Mouse (Mus musculus) limb, embryonic 15.5 days (tissue): Measurements from ENCODE around the gene Best1. TPM values are rescaled to one million over a fixed set of nuclear protein-coding genes. Genes with fewer than 3 reads are reported as not detected.

Experiments
- ATAC-seq: fragments of 200-750 bp; cut with Nextera tagmentation; 2 replicates; pipeline ENCODE4 v1.8.0; 2017; ENCODE audit warnings: low read depth, moderate TSS enrichment; ENCODE audit not compliant: insufficient number of reproducible peaks, low FRiP score, low TSS enrichment
- H3K27ac ChIP-seq: fragments of 300-500 bp; sonication (generic); 2 replicates; pipeline ENCODE4 v1.5.1; 2015; ENCODE audit warnings: moderate library complexity, mild to moderate bottlenecking, inconsistent platforms
- H3K27me3 ChIP-seq: fragments of 300-500 bp; sonication (generic); 2 replicates; pipeline ENCODE4 v1.6.1; 2015; ENCODE audit warnings: inconsistent platforms
- H3K36me3 ChIP-seq: fragments of 300-500 bp; sonication (generic); 2 replicates; pipeline ENCODE4 v1.6.1; 2015; ENCODE audit warnings: inconsistent platforms
- H3K4me1 ChIP-seq: fragments of 300-500 bp; sonication (generic); 2 replicates; pipeline ENCODE4 v1.6.1; 2015; ENCODE audit warnings: inconsistent platforms
- H3K4me2 ChIP-seq: fragments of 300-500 bp; sonication (generic); 2 replicates; pipeline ENCODE4 v1.6.1; 2015; ENCODE audit warnings: mild to moderate bottlenecking, inconsistent platforms
- H3K4me3 ChIP-seq: fragments of 300-500 bp; sonication (generic); 2 replicates; pipeline ENCODE4 v1.5.1; 2015; ENCODE audit warnings: mild to moderate bottlenecking, inconsistent platforms
- H3K9ac ChIP-seq: fragments of 300-500 bp; sonication (generic); 2 replicates; pipeline ENCODE4 v1.6.1; 2015; ENCODE audit warnings: inconsistent platforms
- H3K9me3 ChIP-seq: fragments of 300-500 bp; sonication (generic); 2 replicates; pipeline ENCODE4 v1.6.1; 2016; ENCODE audit warnings: inconsistent platforms
- WGBS: fragments of 180-500 bp; shearing (Covaris S2); methylation state at CpG from one replicate; pipeline ENCODE4 v1.1.7; 2015; 5-methylcytosine and 5-hydroxymethylcytosine counted together
- polyA plus RNA-seq: library from polyadenylated mRNA; unstranded; fragments of >200 nt; fragmentation: Nextera tagmentation; extraction: Ambion mirVana; gene quantifications from 2 replicates; pipeline ENCODE4 v1.2.1, GENCODE M21; 2015

Gene Best1
- polyA plus RNA-seq, 1 experiment from 2014 or later: 1.9 TPM

- no peak for ATAC-seq
- Histone ChIP-seq H3K9me3 (no peaks in the 10 kb centered on the region), H3K4me3 (no peak overlapping the region), H3K36me3 (no peaks in the 10 kb centered on the region), H3K4me2 (no peak overlapping the region), H3K4me1 (peaks cover 11% of the 10 kb centered on the region; the same call in 1 of the 2 replicates), H3K27me3 (no peaks in the 10 kb centered on the region), H3K9ac (no peak overlapping the region), H3K27ac (no peak overlapping the region)
- 64% methylated on average over 3 of the region's 3 CpGs for WGBS
Observed at GRCm38 (mm10) chr19:9946986-9947385, 54.4 kb downstream of the Best1 start.

GRCm38 (mm10) chr19:9945800-9946564 is 55.5 kb downstream of the Best1 start:
- no peaks in the 10 kb centered on the region for H3K9me3 ChIP-seq
- no peaks in the 10 kb centered on the region for H3K36me3 ChIP-seq
- no peaks in the 10 kb centered on the region for H3K27me3 ChIP-seq
- H3K27ac ChIP-seq: no peak overlapping the region
- no peak overlapping the region for H3K9ac ChIP-seq
- 84% methylated on average over 8 of the region's 8 CpGs for WGBS
- ATAC-seq: no peak
- no peak overlapping the region for H3K4me2 ChIP-seq
- H3K4me1 ChIP-seq: peaks cover 11% of the 10 kb centered on the region; the same call in 1 of the 2 replicates
- H3K4me3 ChIP-seq: no peak overlapping the region

GRCm38 (mm10) chr19:9942539-9943533 is 58.6 kb downstream of the Best1 start:
- Histone ChIP-seq H3K36me3 (no peaks in the 10 kb centered on the region), H3K9ac (no peak overlapping the region), H3K4me3 (no peak overlapping the region), H3K9me3 (no peaks in the 10 kb centered on the region), H3K27ac (peak overlapping the region; percentile 47; the same call in 1 of the 2 replicates), H3K4me2 (no peak overlapping the region), H3K27me3 (no peaks in the 10 kb centered on the region), H3K4me1 (peaks cover 13% of the 10 kb centered on the region; the same call in 1 of the 2 replicates)
- WGBS: 43% methylated on average over 10 of the region's 10 CpGs
- ATAC-seq: no peak

GRCm38 (mm10) chr19:9941809-9942208 is 59.6 kb downstream of the Best1 start:
- 34% methylated on average over 1 of the region's 1 CpGs for WGBS
- Histone ChIP-seq H3K36me3 (no peaks in the 10 kb centered on the region), H3K4me3 (no peak overlapping the region), H3K4me1 (peaks cover 13% of the 10 kb centered on the region; the same call in 1 of the 2 replicates), H3K27ac (no peak overlapping the region), H3K9me3 (no peaks in the 10 kb centered on the region), H3K9ac (no peak overlapping the region), H3K4me2 (no peak overlapping the region), H3K27me3 (no peaks in the 10 kb centered on the region)
- no peak for ATAC-seq

- no peak overlapping the region for H3K9ac ChIP-seq
- H3K4me2 ChIP-seq: no peak overlapping the region
- H3K4me1 ChIP-seq: peaks cover 13% of the 10 kb centered on the region; the same call in 1 of the 2 replicates
- 62% methylated on average over 4 of the region's 4 CpGs for WGBS
- H3K27me3 ChIP-seq: no peaks in the 10 kb centered on the region
- no peak overlapping the region for H3K4me3 ChIP-seq
- ATAC-seq: no peak
- H3K9me3 ChIP-seq: no peaks in the 10 kb centered on the region
- no peaks in the 10 kb centered on the region for H3K36me3 ChIP-seq
- no peak overlapping the region for H3K27ac ChIP-seq
Observed at GRCm38 (mm10) chr19:9940903-9941302, 60.5 kb downstream of the Best1 start.

DNA sequence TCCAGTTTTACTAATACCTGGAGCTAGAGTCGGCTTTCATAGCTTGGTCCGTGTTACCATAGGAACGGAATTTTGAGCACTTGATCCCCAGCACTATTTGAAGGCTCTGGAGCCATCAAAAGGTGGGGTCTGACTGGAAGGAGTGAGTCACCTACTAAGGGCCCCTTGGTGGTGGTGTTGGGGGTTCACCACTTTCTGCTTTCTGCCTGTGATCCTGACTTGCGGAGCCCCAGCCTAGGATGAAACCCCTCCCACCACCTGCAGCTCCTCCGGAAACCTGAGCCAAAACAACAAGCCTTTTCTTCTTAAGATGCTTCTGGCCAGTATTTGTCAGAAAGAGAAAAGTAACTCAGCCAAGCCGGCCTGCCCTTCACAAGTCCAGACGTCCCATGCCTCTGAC is 61.6 kb downstream of the Best1 start:
- Histone ChIP-seq H3K9ac (no peak overlapping the region), H3K27me3 (no peaks in the 10 kb centered on the region), H3K9me3 (no peaks in the 10 kb centered on the region), H3K4me1 (peaks cover 13% of the 10 kb centered on the region; the same call in 1 of the 2 replicates), H3K36me3 (no peaks in the 10 kb centered on the region), H3K4me3 (no peak overlapping the region), H3K4me2 (no peak overlapping the region), H3K27ac (no peak overlapping the region)
- 46% methylated on average over 7 of the region's 7 CpGs for WGBS
- no peak for ATAC-seq

DNA sequence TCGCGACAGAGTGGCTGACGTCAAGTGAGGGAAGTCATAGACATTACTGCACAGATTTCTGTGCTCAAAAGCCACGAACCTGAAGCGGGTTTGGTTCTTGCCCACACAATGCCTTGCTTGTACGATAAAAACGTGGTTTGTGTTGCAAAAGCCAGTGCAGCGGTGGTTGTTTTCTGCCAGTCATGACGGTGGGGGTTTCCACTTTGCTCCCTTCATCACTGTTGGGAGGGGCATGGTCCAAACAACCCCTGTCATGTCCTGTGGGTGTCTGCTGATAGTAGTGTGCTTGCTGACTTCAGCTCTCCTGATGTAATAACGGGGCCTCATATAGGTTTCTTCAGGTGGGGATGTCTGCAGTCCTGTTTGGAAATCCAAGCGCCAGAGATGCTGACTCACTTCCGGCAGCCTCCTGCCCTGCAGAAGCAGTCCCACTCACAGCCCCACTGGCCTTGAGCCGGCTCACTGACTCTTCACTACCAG is 62.6 kb downstream of the Best1 start:
- WGBS: 60% methylated on average over 13 of the region's 13 CpGs
- Histone ChIP-seq H3K9ac (no peak overlapping the region), H3K27me3 (no peaks in the 10 kb centered on the region), H3K9me3 (no peaks in the 10 kb centered on the region), H3K36me3 (no peaks in the 10 kb centered on the region), H3K27ac (no peak overlapping the region), H3K4me2 (no peak overlapping the region), H3K4me3 (no peak overlapping the region), H3K4me1 (peaks cover 13% of the 10 kb centered on the region; the same call in 1 of the 2 replicates)
- ATAC-seq: no peak

DNA sequence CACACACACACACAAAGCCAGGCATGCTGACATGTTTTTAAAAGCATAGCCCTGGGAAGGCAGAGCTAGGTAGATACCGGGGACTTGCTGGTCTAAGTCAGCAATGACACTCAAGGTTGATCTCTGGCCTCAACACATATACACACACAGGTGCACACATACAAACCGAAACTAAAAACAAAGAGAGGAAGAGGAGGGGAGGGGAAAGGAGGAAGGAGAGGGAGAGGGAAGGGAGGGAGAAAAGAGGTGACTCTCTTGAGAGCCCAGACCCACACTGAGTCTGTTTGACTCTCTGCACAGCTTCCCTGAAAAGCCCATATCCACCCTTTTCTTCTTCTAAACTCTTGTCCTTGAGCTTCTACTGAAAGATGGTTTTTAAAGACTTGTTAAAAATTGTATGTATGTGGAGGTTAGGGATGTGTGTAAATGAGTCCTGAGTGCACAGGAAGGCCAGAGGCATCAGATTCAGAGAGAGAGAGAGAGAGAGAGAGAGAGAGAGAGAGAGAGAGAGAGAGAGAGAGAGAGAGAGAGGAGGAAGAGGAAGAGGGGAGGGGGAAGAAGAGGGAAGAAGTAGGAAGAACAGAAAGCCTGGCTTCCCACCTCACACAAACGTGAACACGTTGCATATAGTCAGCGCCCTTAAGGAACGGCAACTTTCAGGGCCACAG is 63.1 kb downstream of the Best1 start:
- Histone ChIP-seq H3K36me3 (no peaks in the 10 kb centered on the region), H3K27ac (no peak overlapping the region), H3K9ac (no peak overlapping the region), H3K4me1 (peaks cover 12% of the 10 kb centered on the region; the same call in 1 of the 2 replicates), H3K9me3 (no peaks in the 10 kb centered on the region), H3K4me2 (no peak overlapping the region), H3K27me3 (no peaks in the 10 kb centered on the region), H3K4me3 (no peak overlapping the region)
- ATAC-seq: no peak
- 71% methylated on average over 6 of the region's 6 CpGs for WGBS

DNA sequence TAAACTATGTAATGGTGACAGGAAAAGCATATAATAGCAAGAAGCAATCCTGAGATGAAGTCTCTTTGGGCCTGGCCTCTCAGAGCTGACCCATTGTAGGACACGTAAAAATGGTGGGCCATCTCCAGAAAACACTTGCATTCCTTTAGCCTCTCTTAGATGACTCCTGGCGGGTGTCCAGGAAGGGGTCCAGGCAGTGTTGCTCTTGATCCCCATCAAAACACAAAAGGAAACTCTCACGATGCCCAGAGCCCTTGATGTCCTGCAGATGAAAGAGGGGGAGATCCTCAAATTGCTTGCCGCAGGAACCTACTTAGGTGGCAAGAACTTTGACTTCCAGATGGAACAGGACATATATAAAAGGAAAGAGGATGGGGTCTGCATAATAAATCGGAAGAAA is 64.0 kb downstream of the Best1 start:
- Histone ChIP-seq H3K9me3 (no peaks in the 10 kb centered on the region), H3K4me3 (no peak overlapping the region), H3K27me3 (no peaks in the 10 kb centered on the region), H3K36me3 (no peaks in the 10 kb centered on the region), H3K9ac (no peak overlapping the region), H3K27ac (no peak overlapping the region), H3K4me1 (0 out of 2 replicates have a peak, but pooled peaks cover 4% of the 10 kb centered on the region), H3K4me2 (no peak overlapping the region)
- 54% methylated on average over 5 of the region's 5 CpGs for WGBS
- ATAC-seq: no peak

DNA sequence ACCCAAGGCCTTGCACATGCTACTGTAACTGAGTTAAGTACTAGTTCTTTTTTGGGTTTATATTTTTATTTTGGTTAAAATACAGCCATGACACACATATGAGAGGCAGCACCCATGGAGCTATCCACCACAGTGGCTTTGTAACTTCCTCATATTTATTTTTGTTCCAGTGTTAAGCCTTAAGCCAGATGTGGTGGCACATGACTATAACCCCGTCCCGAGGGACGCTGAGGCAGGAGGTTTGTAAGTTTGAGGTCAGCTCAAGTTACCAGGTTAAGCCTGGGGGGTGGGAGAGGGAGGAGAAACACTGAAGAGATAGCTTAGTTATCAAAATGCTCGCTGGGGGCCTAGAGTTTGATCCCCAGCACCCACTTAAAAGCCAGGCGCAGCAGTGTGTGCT is 64.9 kb downstream of the Best1 start:
- H3K27ac ChIP-seq: no peak overlapping the region
- WGBS: 57% methylated on average over 5 of the region's 5 CpGs

More for the DNA sequence above, 64.9 kb downstream of the Best1 start:
- Histone ChIP-seq H3K9ac (no peak overlapping the region), H3K4me3 (no peak overlapping the region), H3K4me2 (no peak overlapping the region), H3K9me3 (no peaks in the 10 kb centered on the region), H3K27me3 (no peaks in the 10 kb centered on the region), H3K36me3 (no peaks in the 10 kb centered on the region), H3K4me1 (0 out of 2 replicates have a peak, but pooled peaks cover 2% of the 10 kb centered on the region)
- ATAC-seq: no peak
